Mouse (Mus musculus): ENCODE measurements around the gene Uck1. TPM values are rescaled to one million over a fixed set of nuclear protein-coding genes. Genes with fewer than 3 reads are reported as not detected.

Gene Uck1
- polyA plus RNA-seq, 1 experiment, result 70.5 TPM

DNA sequence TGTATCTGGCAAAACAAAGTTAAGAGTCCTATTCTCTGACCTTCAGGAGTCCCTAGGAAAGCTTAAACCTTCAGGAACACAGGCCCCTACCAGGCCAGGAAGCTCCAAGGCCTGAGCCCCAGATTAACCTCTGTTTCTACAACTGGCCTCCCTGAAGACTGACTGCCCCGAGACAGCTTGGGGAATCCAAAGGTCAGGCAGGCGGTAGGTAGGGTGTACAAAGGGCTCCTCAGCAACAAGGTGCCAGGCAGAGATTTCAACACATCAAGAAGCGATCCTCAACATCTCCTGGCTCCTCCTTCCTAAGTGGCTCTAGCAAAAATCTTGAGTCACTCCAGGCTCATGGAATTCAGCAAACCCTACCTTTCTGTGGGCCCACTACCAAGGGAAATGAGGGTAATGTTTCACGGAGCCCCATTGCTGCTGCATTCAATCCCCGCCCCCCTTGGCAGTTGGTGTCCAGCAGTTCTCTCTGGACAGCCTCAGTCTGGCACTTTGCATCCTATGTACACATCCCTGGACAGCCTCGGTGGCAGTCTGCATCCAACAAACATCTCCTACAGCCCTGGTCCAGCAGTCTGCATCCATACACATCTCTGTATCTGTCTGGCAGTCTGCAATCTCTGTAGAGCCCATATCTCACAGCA, 949 bp downstream of the Uck1 start:
- no peak for DNase-seq (ENCODE audit: low spot score)

- DNase-seq (ENCODE audit: low spot score), result no peak
Observed at GRCm38 (mm10) chr2:32256273-32256672, 3.7 kb downstream of the Uck1 start.

GRCm38 (mm10) chr2:32254563-32254962, 5.4 kb downstream of the Uck1 start:
- DNase-seq (ENCODE audit: low spot score), result no peak

DNA sequence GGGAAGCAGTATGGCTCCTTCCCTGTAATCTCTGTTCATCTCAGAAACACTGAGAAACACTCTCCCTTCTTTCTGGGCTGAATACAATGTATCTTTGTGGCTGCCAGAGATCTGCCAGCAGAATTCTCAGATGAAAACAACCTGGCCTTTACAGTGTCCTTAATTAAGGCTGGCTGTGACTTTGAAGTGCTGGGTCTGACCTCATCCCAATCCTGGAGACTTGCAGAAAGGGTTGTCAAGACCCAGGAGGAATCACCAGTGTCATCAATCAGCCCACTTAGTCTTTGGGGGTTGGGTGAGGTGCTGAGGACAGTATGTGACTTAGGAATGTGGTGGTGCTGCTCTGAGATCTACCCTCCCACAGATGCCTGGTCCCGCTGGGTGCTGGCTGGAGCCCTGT, 6.6 kb downstream of the Uck1 start:
- no peak for DNase-seq (ENCODE audit: low spot score)

DNA sequence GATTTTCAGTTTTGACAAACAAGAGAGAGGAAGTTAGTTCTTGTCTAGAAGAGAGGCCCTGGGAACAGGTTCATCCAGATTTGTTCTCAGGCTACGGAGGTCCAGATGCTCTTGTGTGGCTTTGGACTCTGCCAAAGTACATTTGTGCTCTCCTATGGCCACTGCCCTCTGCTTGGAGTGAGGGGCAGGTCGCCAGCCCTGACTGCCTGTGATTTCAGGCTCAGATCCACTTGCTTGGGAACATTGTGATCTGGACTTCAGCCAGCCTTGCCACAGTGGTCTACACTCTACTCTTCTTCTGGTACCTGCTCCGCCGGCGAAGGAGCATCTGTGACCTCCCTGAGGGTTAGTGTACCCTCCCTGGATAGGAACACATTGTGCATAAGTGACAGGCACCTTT, 7.3 kb downstream of the Uck1 start:
- no peak for DNase-seq (ENCODE audit: low spot score)

GRCm38 (mm10) chr2:32251791-32252527, 8.0 kb downstream of the Uck1 start:
- no peak for DNase-seq (ENCODE audit: low spot score)

DNA sequence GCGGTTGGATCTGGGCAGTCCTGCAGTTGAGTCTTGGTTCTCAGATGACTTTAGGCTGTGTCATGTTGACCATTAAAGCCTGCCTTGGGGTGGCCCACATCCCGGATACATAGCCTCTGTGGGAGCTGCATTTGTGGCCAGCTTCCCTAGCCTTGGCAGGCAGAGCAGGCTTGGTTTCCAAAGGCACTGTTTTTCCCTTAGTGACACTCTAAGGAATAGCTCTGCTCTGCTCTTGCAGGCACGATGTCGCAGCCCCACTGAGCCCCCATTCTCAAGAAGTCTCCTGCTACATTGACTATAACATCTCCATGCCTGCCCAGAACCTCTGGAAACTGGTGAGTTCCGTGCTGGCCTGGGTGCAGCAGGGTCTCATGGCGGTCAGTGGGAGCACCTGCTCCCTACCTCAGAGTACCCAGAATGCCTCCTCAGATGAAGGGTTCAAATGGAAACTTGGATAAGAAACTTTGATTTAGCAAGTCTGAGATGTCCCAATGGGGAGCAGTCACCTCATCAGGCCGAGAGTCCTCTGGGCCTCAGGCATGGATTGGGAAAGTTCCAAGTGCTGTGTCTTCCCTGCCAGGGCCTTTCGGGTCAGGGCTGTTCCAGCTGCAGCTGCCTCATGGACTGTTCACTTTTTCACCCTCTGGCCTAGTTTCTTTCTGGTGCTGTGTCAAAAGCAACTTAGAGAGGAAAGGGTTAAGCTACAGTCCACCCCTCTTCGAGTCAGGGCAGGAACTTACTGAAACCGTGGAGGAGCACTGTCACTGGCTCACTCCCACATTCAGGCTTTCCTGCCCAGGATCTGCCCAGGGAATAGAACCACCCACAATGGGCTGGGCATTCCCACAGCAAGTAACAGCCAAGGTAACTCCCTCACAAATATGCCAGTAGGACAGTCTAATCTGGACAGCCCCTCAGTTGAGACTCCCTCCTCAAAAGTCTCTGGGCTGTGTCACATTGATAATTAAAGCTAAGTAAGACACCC, 11.3 kb downstream of the Uck1 start:
- DNase-seq (ENCODE audit: low spot score), result no peak

GRCm38 (mm10) chr2:32246741-32247140, 13.2 kb downstream of the Uck1 start:
- no peak for DNase-seq (ENCODE audit: low spot score)

- DNase-seq (ENCODE audit: low spot score), result no peak
Observed at GRCm38 (mm10) chr2:32242986-32243385, 17.0 kb downstream of the Uck1 start.

DNA sequence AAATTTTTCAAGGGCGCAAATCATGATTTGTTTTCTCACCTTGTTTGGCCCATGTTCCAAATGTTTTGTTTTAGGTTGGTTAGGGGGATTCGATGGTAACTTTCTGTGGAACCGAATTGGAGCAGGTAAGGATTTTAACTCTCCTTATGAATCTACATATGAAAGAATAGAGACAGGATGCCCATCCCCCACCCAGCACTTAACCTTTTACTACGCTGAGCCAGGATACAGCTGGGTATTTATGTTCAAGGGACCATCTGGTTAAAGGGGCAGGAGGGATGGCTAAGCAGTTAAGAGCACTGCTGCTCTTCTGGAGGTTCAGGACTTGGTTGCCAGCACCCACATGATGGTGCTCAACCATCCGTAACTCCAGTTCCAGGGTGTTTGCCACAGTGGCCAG, 19.4 kb downstream of the Uck1 start:
- no peak for DNase-seq (ENCODE audit: low spot score)

DNA sequence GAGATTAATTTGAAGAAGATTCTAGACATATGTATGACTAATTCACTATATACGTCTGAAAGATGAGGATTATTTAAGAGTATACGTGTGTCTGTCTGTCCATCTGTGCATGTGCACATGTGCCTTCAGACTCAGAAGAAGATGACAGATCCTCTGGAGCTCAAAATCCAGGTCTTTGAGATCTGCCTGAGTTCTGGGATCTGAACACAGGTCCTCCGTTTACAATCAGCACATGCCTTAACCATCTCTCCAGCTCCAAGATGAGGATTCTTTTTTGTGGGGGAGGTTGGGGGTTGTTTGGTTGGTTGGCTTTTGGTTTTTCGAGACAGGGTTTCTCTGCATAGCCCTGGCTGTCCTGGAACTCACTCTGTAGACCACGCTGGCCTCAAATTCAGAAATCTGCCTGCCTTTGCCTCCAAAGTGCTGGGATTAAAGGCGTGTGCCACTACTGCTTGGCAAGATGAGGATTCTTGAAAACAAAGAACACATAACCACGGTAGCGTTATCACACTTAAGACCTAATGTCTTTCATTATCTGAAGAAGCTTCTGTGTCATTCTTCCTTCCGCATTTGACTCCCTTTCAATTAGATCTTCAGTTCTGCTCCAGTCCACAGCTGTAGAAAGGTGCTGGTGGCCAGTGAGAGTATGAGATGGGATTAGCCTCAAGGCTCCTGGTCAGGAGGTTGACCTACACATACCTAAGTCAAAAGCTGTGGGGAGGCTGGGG, 21.1 kb downstream of the Uck1 start:
- no peak for DNase-seq (ENCODE audit: low spot score)

GRCm38 (mm10) chr2:32237571-32237970, 22.4 kb downstream of the Uck1 start:
- DNase-seq (ENCODE audit: low spot score), result no peak

- no peak for DNase-seq (ENCODE audit: low spot score)
Observed at GRCm38 (mm10) chr2:32236760-32237487, 23.0 kb downstream of the Uck1 start.

- peak; percentile 72 for DNase-seq (ENCODE audit: low spot score)
Observed at GRCm38 (mm10) chr2:32235886-32236759, 23.8 kb downstream of the Uck1 start, which contains the start of gene Pomt1. Gene Pomt1 (plus strand): TSS chr2:32236590.

GRCm38 (mm10) chr2:32235433-32235832, 24.5 kb downstream of the Uck1 start:
- DNase-seq (ENCODE audit: low spot score), result no peak

DNA sequence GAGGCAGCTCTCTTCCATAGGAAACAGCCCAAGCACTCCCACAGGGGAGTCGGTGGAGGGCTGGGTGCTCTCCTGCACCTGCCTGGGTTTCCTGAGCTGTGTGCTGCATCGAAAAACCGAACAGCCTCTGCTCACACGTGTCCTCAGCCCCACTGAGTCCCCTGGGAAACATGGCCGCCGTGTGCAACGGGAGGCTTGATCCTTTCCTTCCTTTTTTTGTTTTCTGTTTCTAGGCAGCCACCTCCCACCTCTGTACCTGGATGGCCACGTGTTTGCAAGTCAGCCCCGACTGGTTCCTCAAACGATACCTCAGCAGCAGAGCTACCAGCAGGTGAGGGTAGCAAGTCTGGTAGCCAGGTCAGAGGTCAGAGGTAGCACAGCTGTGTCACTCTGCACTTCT, 37.9 kb downstream of the Uck1 start:
- DNase-seq (ENCODE audit: low spot score), result no peak

DNA sequence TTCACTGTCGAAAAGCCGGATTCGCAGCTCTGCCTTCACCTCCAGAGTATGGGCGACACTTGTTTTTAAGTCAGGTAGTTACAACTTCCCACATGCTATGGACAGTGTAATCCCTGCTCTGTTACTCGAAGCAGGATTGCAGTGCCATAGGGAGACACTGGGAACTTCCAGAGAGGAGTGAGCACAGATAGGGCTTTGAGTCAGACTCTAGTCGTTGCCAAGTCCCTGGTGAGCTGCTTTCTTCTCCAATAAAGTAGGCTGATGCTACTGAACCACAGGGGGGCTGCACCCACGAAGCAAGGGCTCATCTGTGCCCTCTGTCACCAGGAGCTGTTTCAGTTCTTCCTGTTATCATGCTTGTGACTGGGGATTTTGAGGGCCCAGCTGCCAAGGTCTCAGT, 38.4 kb downstream of the Uck1 start:
- DNase-seq (ENCODE audit: low spot score), result no peak

DNA sequence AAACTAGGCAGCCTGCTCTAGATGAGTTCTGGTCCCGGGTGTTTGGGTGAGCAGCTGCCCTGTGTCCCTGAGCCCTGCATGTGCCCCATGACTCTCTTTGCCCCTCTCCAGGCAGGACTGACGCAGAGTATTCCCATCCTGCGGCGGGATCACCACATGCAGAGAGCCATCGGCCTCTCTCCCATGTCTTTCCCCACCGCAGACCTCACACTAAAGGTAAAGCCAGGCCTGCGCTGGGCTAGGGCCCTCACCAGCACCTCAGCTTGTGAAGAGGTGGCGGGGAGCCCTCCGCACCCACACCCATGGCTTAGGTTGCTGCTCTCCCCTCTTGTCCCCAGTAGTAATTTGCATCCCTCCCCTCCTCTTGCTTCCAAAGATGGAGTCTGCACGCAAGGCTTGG, 39.0 kb downstream of the Uck1 start:
- no peak for DNase-seq (ENCODE audit: low spot score)

DNA sequence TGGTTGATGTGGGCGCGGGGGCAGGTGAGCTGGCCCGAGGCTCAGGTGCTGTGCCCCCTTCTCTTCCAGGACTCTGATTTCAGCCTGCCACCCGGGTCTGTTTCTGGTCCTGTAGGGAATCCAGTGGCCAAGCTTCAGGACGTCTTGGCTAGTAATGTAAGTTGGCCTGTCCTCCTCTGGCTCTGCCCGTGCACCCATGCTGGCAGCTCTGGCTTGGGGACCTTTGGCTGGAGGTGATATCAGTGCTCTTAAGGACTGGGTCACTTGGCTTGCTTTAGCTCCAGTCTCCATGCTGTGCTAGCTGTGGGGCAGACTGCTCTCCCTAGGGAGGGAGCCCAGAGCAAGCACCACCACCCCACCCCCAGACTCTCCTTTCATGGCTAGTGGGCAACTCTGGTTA, 39.9 kb downstream of the Uck1 start:
- DNase-seq (ENCODE audit: low spot score), result no peak

DNA sequence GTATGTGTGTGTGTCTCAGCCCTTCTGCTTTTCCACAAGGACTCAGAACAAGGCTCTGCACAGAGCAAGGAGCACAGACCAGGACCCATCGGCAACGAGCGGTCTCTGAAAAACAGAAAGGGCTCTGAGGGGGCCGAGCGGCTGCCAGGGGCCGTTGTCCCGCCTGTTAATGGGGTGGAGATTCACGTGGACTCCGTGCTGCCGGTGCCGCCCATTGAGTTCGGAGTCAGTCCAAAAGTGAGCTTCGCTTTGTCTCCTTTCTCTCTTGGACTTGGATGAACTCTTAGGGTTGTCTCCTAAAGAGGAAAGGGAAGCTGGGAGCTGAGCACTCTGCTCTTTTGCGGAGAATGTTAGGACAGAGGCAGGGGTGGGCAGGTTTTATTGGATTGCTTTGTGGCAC, 40.5 kb downstream of the Uck1 start:
- no peak for DNase-seq (ENCODE audit: low spot score)
